Mouse (Mus musculus) adipocyte (in vitro differentiated cells): ENCODE results near the gene Glb1l.

ENCODE experiments used
- DNase-seq: peaks from one replicate; pipeline ENCODE4 v3.0.0-alpha.2; 2016; ENCODE audit warnings: low spot score

Gene Glb1l

DNA sequence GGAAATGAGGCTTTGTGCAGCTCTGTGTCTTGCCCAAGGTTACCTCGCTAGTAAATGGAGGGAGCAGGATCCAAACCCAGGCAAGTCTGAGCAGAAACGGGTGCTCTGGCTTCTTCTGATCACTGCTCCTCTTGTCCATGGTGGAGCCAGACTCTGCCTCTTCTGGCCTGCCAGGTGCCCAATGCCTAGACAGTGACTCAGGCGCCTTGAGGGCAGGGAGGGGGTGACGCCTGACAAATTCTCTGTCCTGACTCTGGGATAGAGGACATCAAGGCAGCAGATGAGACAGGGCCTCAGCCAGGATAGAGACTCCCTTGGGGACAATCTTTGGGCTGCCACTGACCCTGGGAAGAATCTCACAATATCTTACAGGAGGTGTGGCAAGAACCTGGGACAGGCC is 20.6 kb upstream of the Glb1l start:
- DNase-seq = no peak

DNA sequence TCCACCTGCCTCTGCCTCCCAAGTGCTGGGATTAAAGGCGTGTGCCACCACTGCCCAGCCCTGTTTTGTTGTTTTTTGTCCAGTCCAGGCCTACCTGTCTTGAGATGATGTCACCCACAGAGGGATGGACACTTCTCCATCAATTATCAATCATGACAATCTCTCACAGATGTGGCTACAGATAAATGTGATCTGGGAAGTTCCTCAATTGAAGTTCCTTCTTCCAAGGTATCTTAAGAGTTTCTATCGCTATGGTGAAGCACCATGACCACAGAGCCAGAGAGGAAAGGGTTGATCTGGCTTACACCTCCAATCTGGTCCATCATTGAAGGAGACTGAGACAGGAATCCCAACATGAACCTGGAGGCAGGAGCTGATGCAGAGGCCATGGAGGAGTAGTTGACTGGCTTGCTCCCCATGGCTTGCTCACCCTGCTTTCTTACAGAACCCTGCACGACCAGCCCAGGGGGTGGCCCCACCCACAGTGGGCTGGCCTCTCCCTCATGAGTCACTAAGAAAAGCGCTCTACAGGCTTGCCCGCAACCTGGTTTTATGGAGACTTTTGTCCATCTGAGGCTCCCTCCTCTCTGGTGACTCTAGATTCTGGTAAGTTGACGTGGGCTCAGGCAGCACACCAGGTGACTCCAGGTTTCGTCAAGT is 19.9 kb upstream of the Glb1l start:
- no peak for DNase-seq

DNA sequence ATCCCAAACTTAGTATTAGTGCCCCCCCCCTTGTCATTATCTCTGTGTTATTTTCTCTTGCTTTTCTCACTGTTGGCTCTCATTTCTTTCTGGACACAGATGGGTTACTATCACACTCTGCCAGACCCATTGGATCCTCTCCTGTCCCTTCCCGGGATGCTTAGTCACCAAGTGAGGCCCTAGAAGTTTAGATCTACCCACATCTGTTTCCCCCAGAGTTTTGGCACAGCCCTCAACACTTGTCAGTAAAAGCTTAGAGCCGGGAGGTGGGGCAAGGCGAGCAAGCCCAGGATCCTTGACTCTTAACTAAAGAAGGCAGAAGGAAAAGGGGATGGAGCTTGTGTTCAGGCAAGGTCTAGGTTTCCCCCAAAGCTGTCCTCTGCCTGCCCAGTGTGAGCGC is 18.5 kb upstream of the Glb1l start:
- peak; percentile 23 for DNase-seq

DNA sequence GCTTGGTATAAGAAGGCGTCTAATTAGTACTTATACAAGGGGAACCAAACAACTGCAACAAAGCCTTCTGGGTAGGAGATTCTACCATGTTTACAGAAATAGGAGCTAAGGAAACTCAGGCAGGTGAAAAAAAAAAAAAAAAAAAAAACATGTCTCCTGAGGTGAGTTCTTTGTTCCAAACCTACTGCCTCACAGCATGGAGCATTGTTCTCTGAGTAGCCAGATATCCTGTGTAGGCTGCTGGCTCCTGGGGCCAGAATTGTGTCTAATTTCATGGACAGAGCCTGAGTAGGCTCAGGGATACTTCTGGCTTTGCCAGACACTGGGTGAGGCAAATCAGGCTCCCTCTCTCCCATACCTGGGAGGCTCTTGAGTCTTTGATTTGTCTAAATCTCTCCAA is 17.0 kb upstream of the Glb1l start:
- DNase-seq = no peak

DNA sequence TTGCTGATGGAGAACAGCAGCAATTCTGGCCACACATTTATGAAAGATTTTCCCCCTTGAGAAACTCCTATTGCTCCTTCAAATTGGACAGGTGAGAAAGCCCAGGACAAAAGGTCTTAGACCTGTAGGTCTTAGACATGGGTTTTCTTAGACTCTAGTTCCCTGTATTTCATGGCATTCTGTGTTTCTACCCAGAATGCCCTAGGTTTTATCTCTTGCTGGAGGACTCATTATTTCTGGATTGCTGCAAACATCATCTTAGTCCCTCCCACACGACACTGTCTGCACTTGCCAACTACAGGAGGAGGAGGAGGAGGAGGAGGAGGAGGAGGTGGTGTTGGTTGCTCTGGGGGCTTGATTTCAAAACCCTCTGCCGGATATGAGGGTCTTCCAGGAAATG is 15.5 kb upstream of the Glb1l start:
- DNase-seq = no peak

DNA sequence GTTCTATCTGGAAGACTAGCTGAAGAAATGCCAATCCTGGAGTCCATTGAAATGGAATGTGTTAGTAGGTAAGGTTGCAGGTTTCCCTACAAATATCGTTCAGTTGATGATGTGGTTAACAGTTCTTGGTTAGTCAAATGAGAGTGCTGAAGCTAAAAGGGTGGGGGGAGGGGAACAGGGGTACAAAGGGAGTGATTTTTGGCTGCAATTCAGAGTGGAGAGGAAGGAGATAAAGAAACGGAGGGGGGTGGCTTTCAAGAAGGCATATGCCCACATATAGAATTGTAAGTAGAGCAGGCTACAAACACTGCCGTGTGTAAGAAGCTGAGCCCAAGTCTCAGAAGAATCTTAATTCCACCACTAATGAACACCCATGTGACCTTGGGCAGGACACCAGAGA is 14.9 kb upstream of the Glb1l start:
- DNase-seq = no peak

DNA sequence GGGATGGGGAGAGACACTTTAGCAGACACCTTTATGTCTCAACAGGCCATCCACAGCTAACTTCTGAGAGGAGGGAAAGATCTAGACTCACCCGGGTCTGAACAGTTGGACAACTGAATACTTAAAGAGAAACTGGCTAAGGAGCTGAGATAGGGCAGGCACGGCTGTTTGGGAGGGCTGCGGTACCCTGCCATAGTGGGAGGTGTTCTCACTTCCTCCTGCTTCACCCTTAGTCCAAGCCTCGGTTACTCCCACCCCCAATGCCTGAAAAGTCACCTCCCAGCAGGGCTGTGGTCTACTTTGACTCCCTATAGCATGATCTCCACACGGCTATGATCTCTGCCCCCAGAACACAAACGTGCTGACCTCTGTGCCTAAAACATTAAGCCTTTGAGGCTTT is 12.9 kb upstream of the Glb1l start:
- DNase-seq = no peak

DNA sequence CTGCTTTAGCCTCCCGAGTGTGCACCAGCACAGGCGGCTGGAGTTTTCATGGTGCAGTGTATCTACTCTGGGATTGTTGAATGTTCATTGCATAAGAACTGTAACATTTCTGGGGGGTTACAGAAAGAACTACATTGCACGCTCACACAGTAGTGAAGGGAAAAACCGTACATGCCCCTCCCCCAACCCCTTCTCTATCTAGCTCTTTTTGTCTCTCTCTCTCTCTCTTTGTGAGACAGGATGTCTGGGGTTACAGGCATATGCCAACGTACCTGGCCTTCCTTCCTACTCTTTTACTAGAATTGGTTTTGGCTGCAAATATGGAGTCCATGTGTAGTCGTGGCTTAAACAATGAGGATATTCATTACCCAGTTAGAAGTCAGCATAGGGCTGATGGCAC is 12.3 kb upstream of the Glb1l start:
- DNase-seq = no peak

DNA sequence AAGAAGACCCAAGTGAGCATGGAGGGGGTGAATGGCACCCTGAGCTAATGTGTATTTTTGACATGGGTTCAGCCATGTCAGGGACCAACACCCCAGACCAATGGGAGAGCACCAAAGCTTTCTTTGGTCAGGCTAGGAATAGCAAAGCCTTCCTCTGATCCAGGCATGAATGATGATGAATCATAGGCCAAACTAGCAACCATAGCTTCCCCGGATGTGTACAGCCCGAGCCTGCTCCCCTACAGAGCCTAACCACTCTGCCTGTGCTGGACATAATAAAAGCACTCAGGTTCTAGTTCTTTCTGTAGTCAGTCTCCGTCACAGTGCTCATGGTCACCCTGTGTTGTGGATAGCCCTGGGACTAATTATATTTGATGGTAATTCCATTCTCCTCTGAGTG is 10.9 kb upstream of the Glb1l start:
- DNase-seq = no peak

DNA sequence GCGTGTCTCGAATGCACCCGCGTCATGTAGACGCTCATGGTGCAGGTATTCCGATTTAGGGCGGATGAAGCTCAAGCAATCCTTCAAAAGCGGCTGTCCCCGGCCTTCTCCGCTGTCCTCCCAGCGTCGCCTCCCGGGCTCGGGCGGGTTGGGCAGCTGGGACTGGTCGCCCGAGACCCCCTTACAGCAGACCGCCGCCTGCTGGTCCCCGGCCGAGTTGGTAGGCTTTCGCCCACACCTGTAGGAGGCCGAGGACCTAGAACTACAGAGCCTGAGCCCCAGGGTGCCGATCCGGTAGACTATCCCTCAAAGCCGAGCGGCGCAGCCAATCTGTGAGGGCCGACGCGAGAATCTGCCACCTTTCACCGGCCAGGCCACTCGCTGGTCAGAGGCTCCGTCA is 8.9 kb upstream of the Glb1l start, which contains the start of gene Tuba4a:
Gene Tuba4a, minus strand, starts transcription at position 335 of the 400 bp plus-strand sequence.
- DNase-seq = no peak

DNA sequence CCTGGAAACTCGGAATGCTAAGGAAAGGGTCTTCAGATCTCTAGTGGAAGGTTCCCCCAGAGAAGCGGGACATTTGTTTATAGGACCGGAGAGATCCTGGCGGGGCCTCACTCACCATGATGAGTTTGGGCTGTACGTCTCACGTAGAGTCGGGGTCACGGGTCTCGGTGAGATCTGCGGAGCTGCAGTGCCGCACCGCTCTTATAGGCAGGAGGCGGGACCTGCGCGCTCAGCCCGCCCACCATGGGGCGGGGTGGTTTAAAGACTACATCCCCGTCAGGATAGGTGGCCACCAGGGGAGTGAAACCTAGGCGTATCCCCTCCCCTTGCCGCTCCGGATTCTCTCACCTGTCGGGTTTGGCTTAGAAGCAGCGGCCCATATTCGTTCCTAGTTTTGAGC is 8.5 kb upstream of the Glb1l start:
- peak; percentile 12 for DNase-seq

DNA sequence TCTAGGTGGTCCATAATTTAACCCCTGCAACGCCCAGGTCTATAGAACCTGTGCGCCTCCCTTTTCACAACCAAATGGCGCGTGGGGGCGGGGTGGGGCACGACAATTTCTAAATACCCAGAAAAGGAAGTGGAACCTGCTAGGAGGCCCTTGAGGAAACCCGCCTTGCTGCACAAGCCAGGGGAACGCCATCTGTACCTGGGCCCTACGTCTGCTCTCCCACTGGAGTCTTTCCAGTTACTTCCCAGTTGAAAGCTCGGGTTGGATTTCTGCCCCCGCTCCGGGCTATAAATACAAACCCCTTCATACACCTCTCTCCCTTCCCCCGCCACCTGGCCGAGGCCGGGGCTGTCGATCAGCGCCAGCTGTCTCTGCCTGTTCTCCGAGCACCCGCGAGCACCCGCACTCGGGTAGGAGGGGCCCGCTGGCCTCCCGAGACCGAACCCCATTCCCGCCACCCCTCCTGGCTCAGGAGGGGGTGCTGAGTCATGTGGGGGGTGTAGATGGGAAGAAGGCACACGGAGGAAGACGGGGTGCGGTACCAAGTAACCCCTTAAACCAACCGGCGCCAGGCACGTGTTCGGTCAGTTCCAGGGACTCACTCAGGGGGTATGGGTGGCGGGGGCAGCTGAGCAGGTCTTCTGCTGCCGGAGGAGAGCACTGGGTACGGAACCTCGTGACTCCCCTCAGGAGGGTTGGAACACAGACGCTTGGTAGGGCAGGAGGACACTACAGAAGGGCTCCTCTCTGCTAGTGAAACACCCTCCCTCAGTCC is 7.8 kb upstream of the Glb1l start:
- no peak for DNase-seq

DNA sequence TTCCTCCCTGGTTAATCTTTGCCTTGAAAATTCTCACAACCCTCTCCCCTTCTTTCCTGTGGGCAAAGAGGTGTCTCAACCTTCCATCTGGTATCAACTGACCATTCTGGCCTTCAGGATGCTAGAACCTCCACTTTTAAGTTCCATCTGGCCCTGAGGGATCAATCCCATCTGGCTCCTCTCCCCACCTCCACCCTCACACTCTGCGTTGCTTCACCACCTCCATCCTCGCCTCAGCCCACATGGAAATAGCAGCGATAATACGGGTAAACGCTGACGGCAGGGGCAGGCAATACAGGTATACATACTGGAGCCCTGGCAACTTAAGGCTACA is 7.2 kb upstream of the Glb1l start:
- DNase-seq = no peak

DNA sequence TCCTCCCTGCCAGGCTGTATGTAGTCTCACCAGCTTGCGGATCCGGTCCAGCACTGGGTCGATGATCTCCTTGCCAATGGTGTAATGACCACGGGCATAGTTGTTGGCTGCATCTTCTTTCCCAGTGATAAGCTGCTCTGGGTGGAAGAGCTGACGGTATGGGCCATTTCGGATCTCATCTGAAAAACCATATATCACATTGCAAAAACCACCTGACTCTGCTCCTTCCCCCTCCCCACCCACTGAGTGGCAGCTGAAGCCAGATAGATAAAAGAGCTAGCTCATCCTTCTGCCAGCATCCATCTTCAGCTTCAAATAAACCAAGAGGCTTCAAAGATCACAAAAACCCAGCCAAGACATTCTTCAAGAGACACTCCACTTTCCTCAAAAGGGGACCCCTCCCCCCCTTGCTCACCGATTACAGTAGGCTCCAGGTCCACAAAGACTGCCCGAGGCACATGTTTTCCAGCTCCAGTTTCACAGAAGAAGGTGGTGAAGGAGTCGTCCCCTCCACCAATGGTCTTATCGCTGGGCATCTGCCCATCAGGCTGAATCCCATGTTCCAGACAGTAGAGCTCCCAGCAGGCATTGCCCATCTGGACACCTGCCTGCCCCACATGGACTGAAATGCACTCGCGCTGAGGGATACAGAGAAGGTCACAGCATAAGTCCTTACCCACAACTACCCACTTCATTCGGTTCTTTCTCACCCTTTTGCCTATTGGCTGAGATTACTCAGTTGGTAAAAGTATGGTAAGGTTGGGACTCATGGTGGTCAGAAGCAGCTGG is 6.4 kb upstream of the Glb1l start:
- no peak for DNase-seq

DNA sequence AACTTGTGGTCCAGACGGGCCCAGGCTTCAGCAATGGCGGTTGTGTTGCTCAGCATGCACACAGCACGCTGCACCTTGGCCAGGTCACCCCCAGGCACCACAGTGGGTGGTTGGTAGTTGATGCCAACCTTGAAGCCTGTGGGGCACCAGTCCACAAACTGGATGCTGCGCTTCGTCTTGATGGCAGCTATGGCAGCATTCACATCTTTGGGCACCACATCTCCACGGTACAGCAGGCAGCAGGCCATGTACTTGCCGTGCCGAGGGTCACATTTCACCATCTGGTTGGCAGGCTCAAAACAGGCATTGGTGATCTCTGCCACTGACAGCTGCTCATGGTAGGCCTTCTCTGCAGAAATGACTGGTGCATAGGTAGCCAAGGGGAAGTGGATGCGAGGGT is 5.2 kb upstream of the Glb1l start:
- no peak for DNase-seq

DNA sequence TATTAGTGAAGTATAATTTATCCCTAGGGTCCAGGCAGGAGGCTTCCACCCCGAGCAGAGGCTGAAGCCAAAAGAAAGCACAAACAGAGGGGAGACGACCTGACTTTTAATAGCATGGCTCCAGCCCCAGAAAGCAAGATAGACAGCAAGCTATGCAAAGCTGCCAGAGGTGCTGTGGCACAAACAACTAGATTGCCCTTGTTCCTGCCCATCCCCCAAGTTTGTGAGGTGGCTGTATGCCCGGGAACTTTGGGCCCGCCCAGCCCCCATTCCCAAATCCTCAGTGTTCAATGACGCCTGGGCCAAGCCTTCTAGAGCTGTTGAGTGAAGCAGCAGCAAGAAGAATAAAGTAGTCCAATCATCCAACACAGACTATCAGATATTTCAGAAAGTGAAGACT is 4.3 kb upstream of the Glb1l start:
- peak; percentile 28 for DNase-seq

DNA sequence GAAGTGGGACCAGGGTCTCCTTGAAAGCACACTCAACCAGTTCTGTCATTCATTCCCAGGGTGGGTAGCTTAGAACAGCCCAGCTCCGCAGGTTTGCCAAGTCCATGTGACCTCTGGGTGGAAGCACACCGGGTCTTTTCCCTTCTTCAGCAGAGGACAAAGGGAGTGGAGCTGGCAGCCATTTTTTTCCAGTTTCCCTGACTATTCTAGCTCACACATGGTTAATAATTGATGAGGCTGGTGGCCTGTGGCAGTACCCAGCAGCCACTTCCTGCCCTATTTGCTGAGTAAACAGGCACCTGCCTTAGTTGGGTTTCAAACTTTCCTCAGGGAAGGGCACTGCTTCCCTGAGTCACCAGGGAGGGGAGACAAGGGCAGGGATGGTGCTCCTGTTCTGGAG is 3.8 kb upstream of the Glb1l start:
- DNase-seq = no peak

DNA sequence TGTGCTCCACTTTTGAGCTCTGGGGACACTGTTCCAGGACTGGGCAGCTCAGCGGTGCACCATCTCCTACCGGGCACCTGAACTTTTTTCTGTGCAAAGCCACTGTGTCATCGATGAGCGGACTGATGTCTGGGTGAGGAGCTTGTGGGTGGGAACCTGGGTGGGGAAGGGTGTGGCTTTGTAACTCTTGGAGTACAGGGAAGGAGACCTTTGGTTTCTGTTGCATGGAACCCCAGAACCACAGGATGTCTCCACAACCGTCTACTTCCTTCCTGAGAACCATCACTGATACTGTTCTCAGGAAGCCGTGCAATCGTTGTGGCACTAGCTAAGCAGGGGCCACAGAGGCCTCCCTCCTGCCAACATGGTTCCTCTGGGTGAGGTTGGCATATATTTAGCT is 2.5 kb upstream of the Glb1l start:
- no peak for DNase-seq

DNA sequence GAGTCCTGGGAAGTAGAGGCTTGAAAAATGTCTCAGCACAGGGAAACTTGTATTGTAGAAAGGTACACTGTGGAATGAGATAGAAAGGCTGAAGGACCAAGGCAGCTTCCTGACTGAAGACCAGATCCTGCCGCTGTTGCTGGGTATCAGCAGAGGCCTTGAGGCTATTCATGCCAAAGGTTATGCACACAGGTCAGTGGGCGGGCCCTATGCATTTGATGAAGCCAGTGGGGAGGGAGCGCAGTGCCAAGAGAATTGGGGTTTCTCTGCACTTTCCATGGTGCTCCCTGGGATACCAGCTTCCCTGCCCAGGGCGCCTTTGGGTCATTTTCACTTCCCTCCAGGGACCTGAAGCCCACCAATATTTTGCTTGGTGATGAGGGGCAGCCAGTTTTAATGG is 1.9 kb upstream of the Glb1l start:
- no peak for DNase-seq

DNA sequence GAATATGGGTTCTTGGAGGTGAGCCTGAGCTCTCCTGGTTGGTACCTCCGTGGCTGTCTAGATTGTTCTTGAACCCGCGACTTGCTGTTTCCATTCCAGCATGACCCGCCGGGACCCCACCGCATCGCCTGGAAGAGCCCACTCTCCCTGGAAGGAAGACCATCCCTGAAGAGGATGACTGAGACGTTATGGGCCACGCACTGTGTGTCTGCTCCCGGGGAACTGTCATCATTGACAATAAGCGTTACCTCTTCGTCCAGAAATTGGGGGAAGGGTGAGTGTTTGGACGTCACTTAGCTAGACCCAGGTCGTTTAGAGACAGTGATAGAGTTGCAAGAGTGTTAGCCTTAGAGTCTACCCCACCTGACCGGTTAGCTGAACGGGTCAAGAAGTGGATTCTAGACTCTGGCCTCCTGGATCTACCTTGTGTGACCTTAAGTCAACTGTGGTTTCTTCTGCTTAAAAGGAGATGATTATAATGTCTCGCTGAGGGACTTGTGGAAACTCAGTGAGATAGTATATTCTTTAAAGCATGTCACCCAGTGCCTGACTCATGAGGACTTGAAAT is 612 bp upstream of the Glb1l start:
- DNase-seq = peak; percentile 12

DNA sequence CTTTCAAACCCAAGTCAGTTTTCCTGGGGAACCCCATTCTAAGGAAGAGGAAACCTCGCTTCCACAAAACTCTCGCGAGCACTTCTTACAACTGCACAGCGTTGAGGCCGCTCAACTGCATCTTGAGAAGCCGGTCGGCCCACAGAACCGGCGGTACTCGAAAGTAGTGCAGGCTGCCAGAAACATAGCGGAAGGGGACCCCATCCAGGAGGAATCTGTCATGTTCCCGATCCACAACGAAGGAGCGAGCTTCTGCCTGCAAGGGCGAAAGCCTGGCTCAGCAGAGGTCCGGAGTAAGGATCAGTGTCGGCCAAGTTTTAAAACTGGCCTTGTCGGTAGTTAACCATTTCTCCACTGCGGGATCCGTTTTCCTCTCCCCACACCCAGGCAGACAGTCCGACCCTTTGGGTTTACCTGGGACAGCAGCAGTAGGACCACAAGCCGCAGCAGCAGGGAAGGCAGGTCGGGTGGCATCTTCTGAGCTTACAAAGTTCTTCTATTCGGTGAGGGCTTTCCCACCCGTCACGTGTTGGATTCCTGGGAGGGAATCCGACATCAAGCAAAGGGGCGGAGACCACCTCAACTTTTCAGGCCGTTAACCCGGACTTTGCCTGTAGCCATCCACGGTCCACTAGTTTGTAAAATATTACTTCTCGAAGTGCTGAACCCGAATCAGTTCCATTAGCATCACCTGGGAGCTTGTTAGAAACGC is 1.5 kb downstream of the Glb1l start:
- peak; percentile 37 for DNase-seq

DNA sequence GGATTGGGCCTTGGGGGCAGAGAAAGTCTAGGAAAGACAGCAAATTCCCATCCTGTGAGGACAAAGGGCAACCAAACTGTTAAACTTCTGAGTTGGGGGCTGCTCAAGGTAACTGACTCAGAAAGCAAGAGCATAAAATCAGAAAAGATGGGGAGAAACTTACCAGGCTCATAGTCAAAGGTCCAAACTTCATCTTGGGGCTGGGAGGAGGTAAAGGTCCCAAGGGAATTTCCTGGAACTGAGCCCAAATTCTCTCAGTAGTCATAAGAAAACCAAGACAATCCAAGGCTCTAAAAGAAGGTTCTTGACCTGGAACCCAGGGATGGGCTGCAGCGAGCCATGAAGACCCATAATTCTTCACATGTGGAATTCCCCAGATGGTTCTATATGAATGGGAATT is 9.4 kb downstream of the Glb1l start:
- DNase-seq = peak; percentile 33
